Mouse (Mus musculus) ovary, postnatal 36 days (tissue): ENCODE measurements at regions not wholly inside any gene's neighbourhood (a gene's known extent, or its start where the extent isn't known, plus 50 kb on each side); places are given as distances from the start of the nearest gene placed in this dataset.

Experiments used
- DNase-seq: peaks from one replicate; pipeline ENCODE4 v3.0.0; 2022; ENCODE audit warnings: low spot score, mixed read lengths

DNA sequence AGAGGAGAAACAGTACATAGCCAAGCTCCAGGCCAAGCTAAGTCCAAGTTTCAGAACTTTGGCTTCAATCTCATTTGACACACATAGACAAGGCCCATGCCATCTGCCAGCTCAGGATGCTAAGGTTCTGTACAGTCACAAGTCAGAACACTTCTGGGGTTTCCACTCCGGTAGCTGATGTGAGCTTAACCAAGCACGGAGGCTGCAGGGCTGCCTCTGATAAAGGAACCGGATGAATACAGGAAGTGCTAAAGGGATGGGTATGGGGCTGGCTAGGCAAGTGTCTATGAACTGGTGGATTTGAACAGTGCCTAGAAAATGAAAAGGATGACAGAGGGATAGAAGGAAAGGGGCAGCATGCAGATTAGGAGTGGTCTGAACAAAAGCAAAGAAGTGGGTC lies 75.4 kb upstream of the Vldlr start:
- no peak for DNase-seq

GRCm38 (mm10) chr19:27142181-27142580 lies 74.1 kb upstream of the Vldlr start:
- DNase-seq, result no peak

DNA sequence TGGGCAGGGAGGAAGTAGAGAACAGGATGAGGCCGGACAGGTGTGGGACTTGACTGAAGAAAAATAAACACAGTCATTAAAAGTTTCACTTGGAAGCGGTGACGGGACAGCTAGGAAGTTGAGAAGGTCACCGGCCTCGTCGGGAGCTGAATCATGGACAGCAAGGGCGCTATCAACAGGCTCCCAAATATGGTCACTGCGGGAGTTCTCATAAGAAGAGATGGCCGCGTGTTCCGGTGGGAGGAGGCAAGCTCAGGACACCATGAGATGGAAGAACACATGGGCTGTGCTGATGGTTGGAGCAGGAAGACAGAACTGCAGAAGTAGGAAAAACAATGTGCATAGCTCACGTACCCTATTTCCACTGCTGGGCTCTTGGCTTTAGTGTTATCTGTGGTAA lies 68.9 kb upstream of the Vldlr start:
- DNase-seq, result peak; percentile 13

- DNase-seq, result no peak
Measured at GRCm38 (mm10) chr19:27148330-27148729, 68.0 kb upstream of the Vldlr start.

GRCm38 (mm10) chr19:27149567-27149966 lies 66.7 kb upstream of the Vldlr start:
- DNase-seq, result no peak

GRCm38 (mm10) chr19:27161933-27162332 lies 54.4 kb upstream of the Vldlr start:
- no peak for DNase-seq
